Mouse (Mus musculus): Measurements from ENCODE around the gene Foxp1.

- TF ChIP-seq CTCF (IDR thresholded peaks at IDR 0.05; ENCODE audit: borderline replicate concordance, control insufficient read depth, extremely low read depth, insufficient read depth, low read length, poor library complexity) (no peak), POLR2A (IDR thresholded peaks at IDR 0.05; ENCODE audit: control insufficient read depth, extremely low read depth, insufficient read depth, low read length, poor library complexity) (no peak)
Observed at GRCm38 (mm10) chr6:99443460-99443859, 79.1 kb downstream of the Foxp1 start.
